Mouse (Mus musculus): ENCODE results near the gene Stx6.

GRCm38 (mm10) chr1:155150821-155151220 is 7.7 kb upstream of the Stx6 start:
- TF ChIP-seq CTCF (IDR thresholded peaks at IDR 0.05; ENCODE audit: extremely low read depth, insufficient read length, insufficient replicate concordance, low read depth, low read length) (no peak), POLR2A (IDR thresholded peaks at IDR 0.05; ENCODE audit: low read depth, low read length) (no peak)
